Mouse (Mus musculus): ENCODE results near the gene Pgbd1. TPM values are rescaled to one million over a fixed set of nuclear protein-coding genes. Genes with fewer than 3 reads are reported as not detected.
"Not testable (repeated sequence)": the region's sequence is repeated elsewhere in the genome, so short reads cannot be mapped to it uniquely, and the experiment has no call there.

Gene Pgbd1
- polyA plus RNA-seq, 1 experiment: 0.13 TPM

DNA sequence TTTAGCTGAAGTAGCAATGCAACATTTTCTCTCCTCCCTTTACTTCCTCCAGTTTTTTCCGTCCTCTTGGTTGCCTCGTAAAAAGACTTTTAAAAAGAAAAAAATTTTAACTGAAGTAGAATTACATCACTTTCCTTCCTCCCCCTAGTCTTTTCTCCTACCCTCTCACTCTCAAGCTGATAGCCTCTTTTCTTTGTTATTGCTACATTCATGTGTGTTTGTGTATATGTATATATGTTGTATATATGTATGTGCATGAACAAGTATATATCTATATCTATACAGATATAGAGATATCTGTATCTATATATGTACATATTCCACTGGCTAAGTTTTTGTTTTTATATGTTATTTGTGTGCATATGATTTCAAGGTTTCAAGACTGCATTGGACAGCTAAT is 38.0 kb downstream of the Pgbd1 start:
- Histone ChIP-seq H3K27me3 (ENCODE audit: control insufficient read depth, insufficient read depth, low read length) (peaks cover 1% of the 10 kb centered on the region; the same call in 1 of the 2 replicates), H3K4me1 (ENCODE audit: control insufficient read depth, insufficient read depth, insufficient read length) (peaks cover 1% of the 10 kb centered on the region), H3K27ac (ENCODE audit: insufficient read depth, low read length) (no peak overlapping the region), H3K4me3 (ENCODE audit: extremely low read depth, insufficient read depth, insufficient read length) (peak overlapping the region; percentile 96), H3K36me3 (ENCODE audit: control insufficient read depth, insufficient read depth, low read length) (no peaks in the 10 kb centered on the region)
- TF ChIP-seq CTCF (IDR thresholded peaks at IDR 0.05; ENCODE audit: extremely low read depth, insufficient read depth, insufficient read length, insufficient replicate concordance) (no peak), POLR2A (IDR thresholded peaks at IDR 0.05; ENCODE audit: low read depth, low read length) (no peak)
- DNase-seq (ENCODE audit: low read depth in 1 of 2, low spot score in 2 of 2): no peak
- 0% methylated on average over 2 of the region's 2 CpGs for WGBS

DNA sequence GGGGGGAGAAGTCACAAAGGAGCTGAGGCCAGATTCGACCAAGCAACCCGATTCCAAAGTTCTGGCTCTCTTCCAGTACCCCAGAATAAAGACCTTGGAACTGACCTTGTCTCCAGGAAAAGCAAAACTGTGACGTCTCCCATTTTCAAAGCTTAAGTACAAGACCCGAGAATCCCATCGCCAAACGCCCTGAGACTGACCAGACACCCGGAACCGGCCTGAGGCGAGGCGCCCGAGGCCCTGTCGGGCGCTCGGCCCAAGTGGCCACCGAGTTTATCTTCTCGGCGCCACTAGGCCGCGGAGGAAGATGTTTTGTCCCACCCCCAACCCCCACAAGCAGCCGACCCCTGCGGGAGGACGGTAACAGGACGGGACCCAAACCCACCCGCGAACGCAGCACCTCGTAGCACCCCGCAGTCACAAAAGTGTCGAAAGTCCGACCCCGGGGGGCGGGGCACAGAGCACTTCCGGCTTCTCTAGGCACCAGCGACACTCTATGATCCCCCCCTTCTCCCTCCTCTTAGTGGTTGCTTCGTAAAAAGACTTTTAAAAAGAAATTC is 38.5 kb downstream of the Pgbd1 start, which contains the start of gene Zkscan3:
Gene Zkscan3, minus strand, starts transcription at position 469 of the 560 bp plus-strand sequence.
- Histone ChIP-seq H3K27ac (ENCODE audit: insufficient read depth, low read length) (peak within 1 kb of the TSS; percentile 64), H3K4me1 (ENCODE audit: control insufficient read depth, insufficient read depth, insufficient read length) (peaks cover 1% of the 10 kb centered on the region), H3K36me3 (ENCODE audit: control insufficient read depth, insufficient read depth, low read length) (no peaks in the 10 kb centered on the region), H3K27me3 (ENCODE audit: control insufficient read depth, insufficient read depth, low read length) (peaks cover 1% of the 10 kb centered on the region; the same call in 1 of the 2 replicates), H3K4me3 (ENCODE audit: extremely low read depth, insufficient read depth, insufficient read length) (peak within 1 kb of the TSS; percentile 96)
- WGBS: under 1% methylated on average over 35 of the region's 35 CpGs
- no peak for TF ChIP-seq CTCF (IDR thresholded peaks at IDR 0.05; ENCODE audit: extremely low read depth, insufficient read depth, insufficient read length, insufficient replicate concordance)
- TF ChIP-seq POLR2A (IDR thresholded peaks at IDR 0.05; ENCODE audit: low read depth, low read length): peak; percentile 32; the same call in 1 of the 2 replicates
- DNase-seq (ENCODE audit: low read depth in 1 of 2, low spot score in 2 of 2): peak; percentile 70 to 76

DNA sequence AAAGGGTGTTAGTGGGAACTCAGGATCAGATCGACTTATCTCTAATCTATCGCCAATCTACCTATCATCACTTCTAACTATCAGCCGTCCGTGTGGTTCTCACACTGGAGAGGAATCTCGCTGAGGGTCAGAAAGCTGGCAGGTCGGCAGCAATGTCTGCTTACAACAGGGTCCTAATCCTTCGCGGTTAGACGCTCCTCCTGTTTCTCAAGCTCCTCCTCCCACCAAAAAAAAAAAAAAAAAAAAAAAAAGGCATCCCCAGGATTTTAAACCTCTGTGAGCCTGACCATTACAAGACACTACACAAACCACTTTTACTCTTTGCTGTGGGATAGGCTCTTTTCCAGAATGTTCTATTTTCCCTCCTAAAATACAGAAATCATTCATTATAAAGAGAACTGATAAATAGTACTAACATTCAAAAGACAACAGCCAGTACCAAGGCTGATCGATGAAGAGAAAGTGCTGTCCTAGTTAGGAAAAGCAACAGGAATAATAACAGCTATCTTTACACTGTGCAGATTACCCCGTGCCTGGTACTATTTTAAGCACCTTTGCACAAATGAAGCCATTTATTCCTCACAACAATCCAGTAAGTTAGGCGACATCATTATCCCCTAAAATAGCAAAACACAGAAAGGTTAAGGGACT is 39.1 kb downstream of the Pgbd1 start:
- Histone ChIP-seq H3K27me3 (ENCODE audit: control insufficient read depth, insufficient read depth, low read length) (peaks cover 1% of the 10 kb centered on the region; the same call in 1 of the 2 replicates), H3K27ac (ENCODE audit: insufficient read depth, low read length) (no peak overlapping the region), H3K4me1 (ENCODE audit: control insufficient read depth, insufficient read depth, insufficient read length) (peaks cover 1% of the 10 kb centered on the region), H3K36me3 (ENCODE audit: control insufficient read depth, insufficient read depth, low read length) (no peaks in the 10 kb centered on the region), H3K4me3 (ENCODE audit: extremely low read depth, insufficient read depth, insufficient read length) (peak overlapping the region; percentile 96)
- 31% methylated on average over 12 of the region's 12 CpGs for WGBS
- TF ChIP-seq POLR2A (IDR thresholded peaks at IDR 0.05; ENCODE audit: low read depth, low read length) (no peak), CTCF (IDR thresholded peaks at IDR 0.05; ENCODE audit: extremely low read depth, insufficient read depth, insufficient read length, insufficient replicate concordance) (no peak)
- no peak for DNase-seq (ENCODE audit: low read depth in 1 of 2, low spot score in 2 of 2)

DNA sequence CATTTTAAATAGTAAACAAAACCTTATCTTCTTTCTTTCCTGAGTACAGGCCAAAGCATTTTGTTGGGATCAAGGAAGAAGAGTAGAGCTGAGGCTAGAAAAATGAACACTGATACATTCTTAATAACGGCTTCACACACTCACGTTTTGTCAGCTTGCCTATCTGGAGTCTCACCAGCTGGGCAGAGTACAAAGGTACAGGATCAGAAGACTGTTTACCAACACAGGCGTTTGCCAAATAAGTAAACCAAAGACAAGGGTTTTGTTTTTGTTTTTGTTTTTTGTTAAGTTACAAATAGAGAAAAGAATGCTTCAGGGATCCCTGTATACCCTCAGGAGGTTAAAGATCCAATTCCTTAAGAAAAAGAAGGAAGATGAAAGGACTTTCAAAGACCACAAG is 39.7 kb downstream of the Pgbd1 start:
- peaks cover 1% of the 10 kb centered on the region; the same call in 1 of the 2 replicates for H3K27me3 ChIP-seq (ENCODE audit: control insufficient read depth, insufficient read depth, low read length)
- 89% methylated on average over 3 of the region's 3 CpGs for WGBS
- peaks cover 1% of the 10 kb centered on the region for H3K4me1 ChIP-seq (ENCODE audit: control insufficient read depth, insufficient read depth, insufficient read length)
- no peak overlapping the region for H3K27ac ChIP-seq (ENCODE audit: insufficient read depth, low read length)
- no peak for TF ChIP-seq CTCF (IDR thresholded peaks at IDR 0.05; ENCODE audit: extremely low read depth, insufficient read depth, insufficient read length, insufficient replicate concordance)
- TF ChIP-seq POLR2A (IDR thresholded peaks at IDR 0.05; ENCODE audit: low read depth, low read length): no peak
- no peak for DNase-seq (ENCODE audit: low read depth in 1 of 2, low spot score in 2 of 2)
- no peaks in the 10 kb centered on the region for H3K36me3 ChIP-seq (ENCODE audit: control insufficient read depth, insufficient read depth, low read length)
- H3K4me3 ChIP-seq (ENCODE audit: extremely low read depth, insufficient read depth, insufficient read length): no peak overlapping the region

DNA sequence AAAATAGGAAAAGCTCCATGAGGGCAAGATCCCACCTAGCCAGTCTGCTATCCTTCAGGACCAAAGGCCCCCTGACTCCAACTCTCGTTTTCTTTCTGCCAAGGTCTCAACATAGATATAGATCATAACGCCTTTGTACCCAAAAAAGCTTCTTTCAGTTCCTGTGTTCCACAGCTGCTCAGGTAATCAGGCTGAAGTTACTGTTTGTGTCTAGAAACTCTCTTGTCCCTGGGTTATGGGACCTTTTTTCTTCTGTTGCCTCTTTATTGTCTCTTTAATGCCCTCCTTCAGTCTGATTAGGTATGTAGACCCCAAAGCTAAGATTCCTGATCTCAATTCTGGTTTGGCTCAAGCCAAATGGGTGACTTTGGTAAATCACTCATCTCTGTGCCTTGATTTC is 43.4 kb downstream of the Pgbd1 start:
- no peak for DNase-seq (ENCODE audit: low read depth in 1 of 2, low spot score in 2 of 2)
- Histone ChIP-seq H3K27ac (ENCODE audit: insufficient read depth, low read length) (no peak overlapping the region), H3K27me3 (ENCODE audit: control insufficient read depth, insufficient read depth, low read length) (no peaks in the 10 kb centered on the region), H3K4me1 (ENCODE audit: control insufficient read depth, insufficient read depth, insufficient read length) (peaks cover 1% of the 10 kb centered on the region; the same call in 1 of the 2 replicates), H3K4me3 (ENCODE audit: extremely low read depth, insufficient read depth, insufficient read length) (no peak overlapping the region), H3K36me3 (ENCODE audit: control insufficient read depth, insufficient read depth, low read length) (peaks cover 9% of the 10 kb centered on the region)
- 60% methylated on average over 2 of the region's 2 CpGs for WGBS
- no peak for TF ChIP-seq POLR2A (IDR thresholded peaks at IDR 0.05; ENCODE audit: low read depth, low read length)
- no peak for TF ChIP-seq CTCF (IDR thresholded peaks at IDR 0.05; ENCODE audit: extremely low read depth, insufficient read depth, insufficient read length, insufficient replicate concordance)

DNA sequence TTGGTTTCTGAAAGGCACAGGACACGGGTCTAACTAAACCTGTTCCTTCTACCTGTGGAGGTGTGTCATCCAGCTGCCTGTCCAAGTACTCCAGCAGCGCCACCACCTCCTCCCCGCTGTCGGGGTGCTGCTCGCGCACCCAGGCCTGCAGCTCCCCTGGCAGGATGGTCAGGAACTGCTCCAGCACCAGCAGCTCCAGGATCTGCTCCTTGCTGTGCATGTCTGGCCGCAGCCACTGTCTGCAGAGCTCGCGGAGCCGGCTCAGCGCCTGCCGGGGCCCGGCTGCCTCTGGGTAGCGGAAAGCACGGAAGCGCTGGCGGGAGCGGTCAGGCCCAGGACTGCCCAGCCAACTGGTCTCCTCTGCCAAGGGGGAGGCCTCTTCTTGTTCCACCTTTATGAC is 44.8 kb downstream of the Pgbd1 start:
- H3K36me3 ChIP-seq (ENCODE audit: control insufficient read depth, insufficient read depth, low read length): peaks cover 15% of the 10 kb centered on the region
- H3K27me3 ChIP-seq (ENCODE audit: control insufficient read depth, insufficient read depth, low read length); H3K27ac ChIP-seq (ENCODE audit: insufficient read depth, low read length); DNase-seq (ENCODE audit: low read depth in 1 of 2, low spot score in 2 of 2); H3K4me1 ChIP-seq (ENCODE audit: control insufficient read depth, insufficient read depth, insufficient read length); H3K4me3 ChIP-seq (ENCODE audit: extremely low read depth, insufficient read depth, insufficient read length): not testable (repeated sequence)
- 96% methylated on average over 13 of the region's 18 CpGs for WGBS

DNA sequence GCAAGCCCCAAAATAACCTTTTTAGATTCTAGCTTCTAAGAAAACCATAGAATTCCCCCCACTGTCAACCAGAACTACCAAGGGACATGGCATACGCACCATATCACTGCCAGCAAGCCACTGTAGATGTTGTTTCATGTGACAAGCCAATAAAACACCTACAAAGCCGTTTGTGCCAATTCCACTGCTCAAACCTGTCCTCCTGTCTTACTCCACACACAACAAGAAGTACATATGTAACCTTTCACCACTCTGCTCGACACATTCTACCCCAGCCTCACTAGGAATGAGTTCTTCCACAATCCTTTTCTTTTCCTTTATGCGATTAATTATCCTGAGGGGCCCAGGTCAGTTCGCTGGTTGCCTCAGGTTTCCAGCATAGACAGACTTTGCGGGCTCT is 45.2 kb downstream of the Pgbd1 start:
- Histone ChIP-seq H3K36me3 (ENCODE audit: control insufficient read depth, insufficient read depth, low read length) (peaks cover 16% of the 10 kb centered on the region), H3K27me3 (ENCODE audit: control insufficient read depth, insufficient read depth, low read length) (no peaks in the 10 kb centered on the region), H3K27ac (ENCODE audit: insufficient read depth, low read length) (no peak overlapping the region), H3K4me1 (ENCODE audit: control insufficient read depth, insufficient read depth, insufficient read length) (no peaks in the 10 kb centered on the region), H3K4me3 (ENCODE audit: extremely low read depth, insufficient read depth, insufficient read length) (no peak overlapping the region)
- DNase-seq (ENCODE audit: low read depth in 1 of 2, low spot score in 2 of 2): no peak
- TF ChIP-seq POLR2A (IDR thresholded peaks at IDR 0.05; ENCODE audit: low read depth, low read length): no peak
- TF ChIP-seq CTCF (IDR thresholded peaks at IDR 0.05; ENCODE audit: extremely low read depth, insufficient read depth, insufficient read length, insufficient replicate concordance): no peak
- 96% methylated on average over 6 of the region's 6 CpGs for WGBS
